Mouse (Mus musculus) forebrain, embryonic 13.5 days (tissue): Measurements from ENCODE around the gene Dcun1d4. TPM values are rescaled to one million over a fixed set of nuclear protein-coding genes. Genes with fewer than 3 reads are reported as not detected.

Experiments used
- polyA plus RNA-seq: library from polyadenylated mRNA; unstranded; fragments of >200 nt; fragmentation: Nextera tagmentation; extraction: Ambion mirVana; gene quantifications from 2 replicates; pipeline ENCODE4 v1.2.1, GENCODE M21; 2015

The Dcun1d4 gene
- polyA plus RNA-seq, 1 experiment from 2014 or later, result 42.8 TPM

Other genes starting within 250 kb of the Dcun1d4 start
- 46.1 and 46.7 TPM in 2 replicates for gene Fryl, start 224.4 kb upstream of the Dcun1d4 start, polyA plus RNA-seq
- 212 and 221 TPM in 2 replicates for gene Ociad1, start 188.2 kb upstream of the Dcun1d4 start, polyA plus RNA-seq
- gene Ociad2, start 140.0 kb upstream of the Dcun1d4 start, polyA plus RNA-seq, result 13.5 and 16.7 TPM in 2 replicates
- 0.09 and 0.30 TPM in 2 replicates for gene Cwh43, start 74.9 kb upstream of the Dcun1d4 start, polyA plus RNA-seq
- not detected in 2 replicates for gene Lrrc66, start 151.5 kb downstream of the Dcun1d4 start, polyA plus RNA-seq
- gene Sgcb, start 166.8 kb downstream of the Dcun1d4 start, polyA plus RNA-seq, result 20.5 and 22.3 TPM in 2 replicates
- 0.34 and 0.71 TPM in 2 replicates for gene Spata18, start 170.4 kb downstream of the Dcun1d4 start, polyA plus RNA-seq